Mouse (Mus musculus) frontal cortex, adult (tissue): Measurements from ENCODE around the gene Natd1.

Experiments used
- ATAC-seq: cut with Nextera tagmentation; 2 replicates; pipeline ENCODE4 v1.9.2; 2017; ENCODE audit warnings: mild to moderate bottlenecking, moderate library complexity, mixed read lengths; ENCODE audit not compliant: low TSS enrichment

The Natd1 gene

DNA sequence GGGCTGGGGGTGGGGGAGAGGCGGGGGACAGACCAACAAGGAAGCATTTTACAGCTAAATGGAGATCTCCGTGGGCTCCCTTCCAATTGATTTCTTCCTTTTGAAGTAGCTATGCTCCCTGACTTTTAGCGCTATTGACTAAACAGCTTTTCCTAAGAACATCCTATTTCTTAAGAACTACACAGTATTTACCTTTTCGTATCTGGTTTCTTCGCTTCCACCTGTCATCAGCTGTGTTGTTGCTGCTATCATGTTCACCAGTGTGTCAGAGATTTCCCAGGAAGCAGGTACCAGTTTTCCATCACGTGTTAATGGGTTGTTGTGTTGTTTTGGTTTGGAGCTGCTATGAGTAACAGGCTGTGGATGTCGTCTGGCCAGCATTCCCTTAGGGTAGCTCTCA is at the start of gene Natd1:
TSS of gene Natd1 (minus strand) at position 260 of the 400 bp plus-strand sequence.
- ATAC-seq: no peak

DNA sequence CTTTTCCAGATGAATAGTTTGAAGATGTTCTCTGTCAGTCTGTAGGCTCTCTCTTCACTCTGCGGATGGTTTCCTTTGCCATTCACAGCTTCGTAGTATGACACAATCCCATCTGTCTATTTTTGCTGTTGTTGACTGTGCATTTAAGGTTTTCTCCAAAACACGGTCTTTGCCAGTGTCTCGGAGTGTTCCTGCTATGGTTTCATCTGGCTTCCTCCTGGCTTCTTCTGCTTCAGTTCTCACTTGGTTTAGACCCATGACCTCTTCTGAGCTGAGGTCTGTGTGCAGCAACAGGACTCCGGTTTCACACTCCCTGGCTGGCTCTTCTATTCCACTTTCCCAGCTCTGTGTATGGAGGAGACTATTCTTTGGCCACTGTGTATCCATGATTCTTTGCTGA is 48.2 kb upstream of the Natd1 start:
- ATAC-seq: no peak

DNA sequence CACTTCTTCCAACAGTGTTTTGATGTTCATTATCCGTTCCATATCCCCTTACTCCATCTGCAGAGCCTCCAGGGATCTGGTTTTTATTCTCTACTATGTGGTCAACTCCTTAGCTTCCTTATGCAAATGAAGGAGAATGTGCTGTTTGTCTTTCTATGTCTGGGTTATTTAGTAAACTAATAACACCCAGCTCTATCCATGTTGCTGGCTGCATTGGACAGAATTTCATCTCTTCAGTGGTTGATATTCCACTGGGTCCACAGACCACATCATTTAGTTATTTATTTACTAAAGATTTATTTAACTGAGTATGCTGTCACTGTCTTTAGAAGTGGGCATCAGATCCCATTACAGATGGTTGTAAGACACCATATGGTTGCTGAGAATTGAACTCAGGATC is 46.6 kb upstream of the Natd1 start:
- no peak for ATAC-seq

DNA sequence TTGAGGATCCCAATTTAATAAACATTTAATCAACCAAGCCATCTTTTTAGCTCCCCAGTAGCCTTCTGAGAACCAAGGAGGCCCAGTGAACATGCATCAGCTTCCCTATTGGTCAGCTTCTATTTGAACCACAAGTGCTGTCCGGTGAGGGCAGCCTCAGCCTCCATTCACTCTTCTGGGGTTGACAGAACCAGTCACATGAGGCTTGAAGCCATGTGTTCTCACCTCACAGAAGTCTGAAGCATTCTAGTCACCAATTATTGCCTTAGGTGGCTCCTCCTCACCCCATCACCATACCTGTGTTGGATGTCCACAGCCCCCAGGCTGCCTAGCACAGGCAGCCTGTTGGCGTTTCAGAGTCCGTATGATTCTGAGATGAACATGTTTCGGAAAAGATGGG is 44.4 kb upstream of the Natd1 start:
- ATAC-seq: no peak

DNA sequence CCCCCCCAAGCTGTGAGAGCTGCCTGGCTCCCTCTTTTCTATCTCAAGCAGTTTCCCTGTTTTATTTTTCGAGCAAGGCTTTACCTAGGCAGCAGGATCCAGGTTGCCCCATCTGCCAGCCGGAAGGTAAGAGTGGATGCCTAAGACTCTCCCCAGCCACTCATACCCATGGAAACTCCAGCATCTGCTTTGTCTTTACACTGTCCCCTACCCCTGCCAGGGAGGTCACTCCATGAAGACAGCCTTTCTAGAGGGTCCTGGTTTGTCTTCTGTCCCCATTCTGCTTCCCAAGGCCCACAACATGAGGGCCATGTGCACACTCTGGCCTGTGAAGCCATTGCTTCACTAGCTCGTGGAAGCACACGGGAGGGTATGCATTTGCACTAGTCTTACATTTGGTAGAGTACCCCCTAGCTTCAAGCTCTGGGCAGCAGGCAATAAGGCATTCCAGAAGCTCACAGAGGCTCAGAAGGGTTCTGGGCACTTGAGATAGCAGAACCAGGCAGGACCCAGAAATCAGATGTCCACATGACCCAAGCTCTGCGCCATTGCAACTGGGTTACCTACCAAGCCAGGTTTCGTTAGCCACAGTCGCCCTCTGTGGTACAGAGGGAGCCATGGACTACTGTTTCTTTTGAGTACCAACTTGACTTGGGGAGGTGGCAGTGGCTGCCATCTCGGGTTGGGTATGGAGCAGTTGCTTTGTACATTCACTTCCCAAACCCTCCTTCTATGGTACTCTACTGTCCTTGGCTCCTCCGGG is 41.3 kb upstream of the Natd1 start:
- ATAC-seq: no peak

DNA sequence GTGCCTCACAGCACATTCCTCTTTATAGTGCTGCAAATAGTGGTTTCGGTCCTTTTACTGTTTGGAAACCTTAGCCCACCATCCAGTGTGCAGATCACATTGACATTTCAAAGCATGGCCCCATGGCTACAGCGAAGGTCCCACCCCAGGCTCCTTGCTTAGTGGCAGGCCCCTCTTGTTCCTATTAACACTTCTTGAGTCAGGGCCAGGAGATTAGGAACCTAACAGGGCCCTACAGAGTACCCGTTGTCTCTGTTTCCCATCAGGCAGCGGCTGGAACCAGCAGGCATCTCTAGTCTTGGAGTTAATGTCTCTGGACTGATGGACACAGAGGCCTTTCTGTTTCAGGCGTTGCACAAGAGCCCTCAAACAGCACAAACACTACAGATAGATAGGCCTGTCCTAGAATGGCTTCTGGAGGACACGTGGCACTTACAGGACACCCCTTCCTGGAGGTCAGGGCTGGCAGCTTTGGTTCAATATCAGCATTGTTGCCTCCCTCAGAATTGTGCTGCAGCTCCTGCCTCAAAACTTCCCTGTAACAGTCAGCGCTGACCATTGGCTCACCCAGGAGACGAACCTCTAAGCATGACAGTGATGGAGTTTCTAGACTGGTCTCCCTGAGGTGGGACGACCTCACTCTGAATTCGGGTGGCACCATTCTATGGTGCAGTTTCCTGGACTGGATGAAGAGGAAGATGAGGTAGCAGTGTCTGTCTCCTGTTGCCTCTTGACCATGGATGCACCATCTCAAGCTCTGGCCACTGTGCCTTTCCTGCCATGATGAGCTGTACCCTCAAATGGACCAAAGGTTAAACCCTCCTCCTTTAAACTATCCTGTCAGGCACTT is 39.9 kb upstream of the Natd1 start:
- 0 out of 2 replicates have a peak, but pooled peaks have one; percentile 6 for ATAC-seq

DNA sequence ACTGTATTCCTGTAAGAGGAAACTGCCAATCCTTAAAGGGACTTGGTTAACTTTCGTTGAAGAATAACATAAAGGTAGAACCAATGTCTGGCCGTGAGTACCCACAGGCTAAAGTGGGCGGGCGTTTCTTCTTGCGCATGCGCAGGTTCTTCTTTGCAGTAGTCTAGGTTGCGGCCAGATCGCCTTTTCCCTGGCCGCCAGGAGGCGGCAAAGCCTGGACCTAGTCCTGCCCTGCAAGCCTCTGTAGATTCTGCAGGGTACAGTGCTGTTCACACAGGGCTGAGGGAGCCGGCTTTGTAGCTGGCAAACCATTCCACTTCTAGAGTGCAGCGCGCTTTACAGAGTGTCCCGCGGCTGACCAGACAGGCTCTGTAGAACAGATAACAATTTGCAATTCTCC is 39.3 kb upstream of the Natd1 start:
- peak; percentile 95 for ATAC-seq

DNA sequence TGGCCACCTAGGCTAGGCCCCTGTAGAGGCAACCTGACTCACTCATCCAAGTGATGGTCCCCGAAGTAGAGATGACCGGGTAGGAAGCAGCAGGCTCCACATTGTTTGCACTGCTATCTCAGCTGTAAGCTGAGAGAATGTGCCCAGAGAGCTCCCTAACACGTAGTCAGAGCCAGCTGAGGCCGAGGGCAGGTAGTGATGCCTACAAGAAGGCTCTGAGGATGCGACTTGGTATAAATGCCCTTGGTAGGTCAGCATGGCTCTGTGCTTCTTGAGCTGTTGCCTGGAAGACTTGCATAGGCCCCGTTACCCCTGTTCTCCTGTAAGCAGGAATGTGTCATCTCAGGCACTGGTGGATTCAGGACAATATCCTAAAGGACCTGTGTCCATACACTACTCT is 38.4 kb upstream of the Natd1 start:
- no peak for ATAC-seq

DNA sequence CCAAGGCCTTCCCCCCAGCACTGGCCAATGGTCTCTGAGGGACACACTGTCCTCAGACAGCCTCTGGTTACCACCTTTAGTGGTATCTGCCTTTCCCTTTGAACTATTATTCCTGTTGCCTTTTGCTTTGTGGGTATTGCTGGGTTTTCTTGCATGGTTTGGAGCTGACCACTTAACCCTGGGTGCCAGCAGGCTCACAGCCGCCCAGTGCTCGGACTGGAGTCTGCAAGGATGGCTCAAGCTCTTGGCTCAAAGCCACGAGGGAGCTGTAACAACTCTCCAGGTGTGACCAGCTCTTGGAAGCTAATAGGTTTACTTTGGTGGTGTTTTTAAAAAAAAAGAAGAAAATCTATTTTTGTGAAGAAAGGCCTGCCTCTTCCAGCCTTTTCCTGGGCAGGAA is 37.8 kb upstream of the Natd1 start:
- no peak for ATAC-seq

DNA sequence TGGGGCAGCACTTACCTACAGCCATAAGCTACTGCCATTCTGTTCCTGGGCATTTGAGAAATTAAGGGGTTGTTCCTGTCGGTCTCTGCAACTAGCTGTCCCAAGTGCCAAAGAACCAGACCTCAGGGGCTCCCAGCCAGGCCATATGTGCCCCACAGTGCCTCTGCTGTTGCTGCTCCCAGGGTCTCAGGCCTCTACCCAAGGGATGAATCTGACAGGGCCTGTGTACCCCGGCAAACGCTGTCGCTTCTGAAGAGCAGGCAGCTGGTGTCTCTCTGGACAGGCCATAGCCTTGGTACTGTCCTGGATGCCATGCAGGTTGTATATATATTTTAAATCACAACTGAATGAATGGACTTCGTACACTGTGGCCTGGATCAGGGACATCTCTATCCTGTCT is 37.3 kb upstream of the Natd1 start:
- no peak for ATAC-seq

DNA sequence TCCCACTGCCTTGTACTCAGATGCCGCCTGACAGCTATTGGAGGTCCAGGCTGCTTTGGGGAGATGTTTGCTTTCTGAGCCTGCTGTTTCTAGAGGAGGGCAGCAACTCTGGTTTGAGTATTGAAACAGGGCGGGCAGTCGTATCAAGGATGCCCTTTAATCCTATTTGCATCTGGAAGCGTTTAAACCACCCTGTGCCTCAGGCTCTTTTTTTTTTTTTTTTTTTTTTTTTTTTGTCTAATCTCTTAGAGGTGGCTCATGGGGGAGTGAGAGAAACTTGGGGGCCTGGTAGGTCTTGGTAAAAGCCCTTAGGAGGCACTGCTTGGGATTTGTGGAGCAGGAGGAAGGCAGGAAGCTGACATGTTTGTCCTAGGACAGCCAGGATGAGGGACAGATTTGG is 30.5 kb upstream of the Natd1 start:
- ATAC-seq: no peak

DNA sequence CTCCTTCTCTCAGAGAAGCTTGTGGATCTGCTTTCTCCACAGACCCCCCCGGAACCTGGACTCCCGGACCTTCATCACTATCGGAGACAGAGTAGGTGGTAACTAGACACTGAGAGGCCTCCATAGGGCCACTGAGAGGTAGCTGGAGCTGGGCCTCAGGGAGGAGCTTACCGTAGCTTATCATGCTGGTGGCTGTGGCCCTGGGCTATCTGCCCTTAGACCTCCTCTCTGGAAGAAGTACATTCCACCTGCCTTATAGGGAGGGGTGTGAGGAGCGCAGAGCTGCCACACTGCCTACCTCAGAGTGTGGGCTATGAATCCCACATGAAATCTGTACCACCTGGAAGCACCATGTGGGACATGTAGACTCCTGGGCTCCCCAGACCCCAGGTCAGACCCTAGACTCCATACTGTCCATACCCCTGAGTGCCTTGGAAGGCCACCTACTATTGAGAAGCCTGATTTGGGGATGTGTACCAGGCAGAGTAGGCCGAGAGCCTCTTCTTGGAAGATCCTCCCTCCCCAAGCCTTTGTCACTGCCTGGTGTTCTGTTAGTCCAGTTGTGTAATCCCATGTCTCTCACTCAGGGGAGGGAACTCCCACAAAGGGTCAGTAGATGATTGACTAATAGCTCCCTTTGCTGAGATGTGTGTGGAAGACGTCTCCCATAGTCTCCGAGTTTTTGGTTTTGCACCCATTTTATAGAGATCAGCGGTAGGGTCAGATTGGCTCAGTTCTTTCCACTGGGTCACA is 27.9 kb upstream of the Natd1 start:
- no peak for ATAC-seq

DNA sequence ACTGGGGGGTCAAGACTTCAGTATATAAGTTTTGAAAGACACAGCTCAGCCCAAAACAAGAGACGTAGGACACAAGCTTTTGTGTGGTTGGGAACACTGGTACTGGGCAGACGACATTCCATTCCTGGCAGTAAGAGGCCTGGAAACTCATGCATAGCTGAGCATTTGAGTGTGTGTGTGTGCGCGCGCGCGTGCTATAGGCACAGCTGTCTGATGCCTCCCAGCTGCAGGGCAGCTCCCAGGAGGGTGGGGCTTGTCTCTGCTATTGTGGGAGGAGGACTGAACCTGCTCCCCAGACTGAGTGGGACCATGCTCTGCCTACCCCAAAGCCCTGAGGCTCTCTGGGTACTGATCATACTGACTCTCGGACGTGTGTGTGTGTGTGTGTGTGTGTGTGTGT is 26.8 kb upstream of the Natd1 start:
- no peak for ATAC-seq

DNA sequence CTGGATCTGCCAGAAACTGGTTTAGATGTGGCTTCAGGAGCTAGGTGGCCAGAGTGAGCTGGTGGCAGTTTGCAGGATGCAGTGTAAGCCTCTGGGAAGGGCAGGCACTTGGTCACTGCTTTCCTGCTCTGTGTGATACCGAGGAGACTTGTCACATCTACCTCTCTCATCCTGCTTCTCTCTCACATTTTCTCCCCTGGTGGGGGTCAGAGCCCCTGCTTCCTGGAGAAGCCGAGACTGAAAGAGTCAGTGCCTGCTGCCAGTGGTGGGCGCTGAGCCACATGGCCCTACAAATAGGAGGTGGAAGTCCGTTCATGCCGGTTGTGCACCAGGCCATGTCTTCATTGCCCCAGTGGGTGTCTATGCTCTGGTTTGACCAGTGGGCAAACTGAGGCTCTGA is 26.0 kb upstream of the Natd1 start:
- no peak for ATAC-seq

DNA sequence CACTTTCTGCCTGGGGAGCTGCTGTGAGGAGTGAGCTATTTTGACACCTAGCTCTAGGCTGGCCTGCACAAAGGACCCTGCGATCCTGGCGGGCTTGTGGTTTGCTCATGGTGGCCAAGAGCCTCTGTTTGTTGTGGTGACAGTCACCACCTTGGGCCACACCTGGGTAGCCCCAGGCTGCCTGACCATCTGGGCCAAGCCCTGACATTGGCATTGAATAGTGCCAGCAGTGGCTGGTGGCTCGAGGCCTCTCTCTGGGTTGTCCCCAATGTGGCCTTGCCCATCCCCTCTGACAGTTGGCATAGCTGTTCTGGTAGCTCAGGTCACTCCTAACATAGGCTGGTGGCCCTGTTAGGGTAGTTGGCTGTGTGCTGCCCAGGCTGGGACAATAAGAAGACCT is 24.9 kb upstream of the Natd1 start:
- ATAC-seq: no peak

DNA sequence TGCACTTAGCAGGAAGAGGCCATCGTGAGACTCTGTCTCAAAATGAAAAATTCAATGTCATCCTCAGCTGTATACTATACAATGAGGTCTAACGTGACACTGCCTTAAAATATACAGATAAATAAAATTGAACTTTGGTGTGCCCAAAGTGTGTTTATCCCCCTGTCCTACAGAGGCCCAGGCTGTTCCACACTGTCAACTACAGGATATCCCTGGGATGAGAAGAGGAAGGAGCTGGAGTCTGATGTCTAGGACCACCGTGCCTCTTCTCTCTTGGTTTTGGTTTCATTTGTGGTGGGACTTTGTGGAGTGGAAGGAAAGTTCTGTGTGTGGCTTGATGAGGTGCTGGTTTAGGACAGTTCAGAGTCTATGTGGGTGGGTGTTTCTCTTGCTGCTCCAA is 23.1 kb upstream of the Natd1 start:
- no peak for ATAC-seq

DNA sequence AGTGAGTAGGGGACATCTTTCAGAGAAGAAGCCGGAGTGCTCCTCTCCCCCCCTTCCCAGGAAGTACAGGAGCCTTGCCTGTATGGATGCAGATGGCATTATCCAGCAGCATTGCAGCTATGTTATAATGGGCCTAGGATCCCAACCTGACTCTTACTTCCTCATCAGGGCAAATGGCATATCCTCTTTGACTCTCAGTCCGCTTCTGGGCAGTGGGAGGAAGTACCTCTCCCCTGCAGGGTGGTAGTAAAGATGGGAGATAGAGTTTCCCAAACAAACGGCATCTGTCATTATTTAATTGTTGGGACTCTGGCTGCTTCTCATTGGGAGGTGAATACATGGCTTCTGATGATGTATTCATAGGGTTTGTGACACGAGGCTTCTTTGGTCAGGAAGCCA is 21.4 kb upstream of the Natd1 start:
- no peak for ATAC-seq

DNA sequence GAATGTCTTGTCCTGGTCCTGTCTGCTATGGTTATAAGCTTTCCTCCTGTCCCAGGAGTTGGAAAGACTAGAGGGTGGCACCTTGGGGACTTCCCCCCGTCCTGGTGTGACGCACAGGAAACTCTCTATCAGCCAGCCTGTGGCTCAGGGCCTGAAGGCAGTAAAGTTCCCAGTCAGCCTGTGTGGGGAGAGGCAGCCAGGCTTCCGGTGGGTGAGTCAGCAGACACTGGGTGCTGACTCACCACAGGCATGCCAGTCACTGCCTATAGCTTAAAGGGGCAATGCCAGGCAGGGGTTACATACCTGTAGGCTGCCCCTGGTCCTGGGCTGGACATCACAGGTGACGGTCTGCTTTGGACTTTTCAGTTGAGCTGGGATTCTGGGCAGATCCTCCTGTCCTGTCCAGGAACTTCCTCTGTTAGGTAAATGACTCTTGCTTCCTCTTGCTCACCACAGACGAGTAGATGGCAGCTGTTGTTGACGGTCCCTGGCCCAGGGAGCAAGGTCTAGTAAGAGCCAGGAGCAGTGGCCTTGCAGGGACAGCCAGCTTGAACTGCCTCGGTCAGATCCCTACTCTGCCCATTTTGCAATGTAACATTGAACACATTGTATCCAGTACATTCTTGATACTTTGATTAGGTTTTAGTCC is 20.9 kb upstream of the Natd1 start:
- peak; percentile 76 for ATAC-seq

DNA sequence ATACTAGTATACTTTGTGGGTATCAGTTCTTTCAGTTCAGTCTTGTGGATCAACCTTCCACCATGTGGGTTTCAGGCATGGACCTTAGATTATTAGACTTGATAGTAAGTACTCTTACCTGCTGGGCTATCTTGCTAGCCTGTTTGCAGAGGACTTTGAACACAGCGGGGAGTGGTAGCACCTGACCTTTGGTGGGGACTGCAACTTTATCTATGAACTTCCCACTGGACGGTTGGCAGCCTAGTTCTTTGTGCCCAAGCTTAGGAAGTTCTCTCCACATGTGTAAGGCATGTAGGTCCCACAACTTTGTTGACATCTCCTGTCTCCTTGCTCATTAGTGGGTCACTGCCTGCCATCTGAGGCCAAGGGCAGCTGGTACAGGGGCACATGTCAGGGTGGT is 20.2 kb upstream of the Natd1 start:
- ATAC-seq: no peak

DNA sequence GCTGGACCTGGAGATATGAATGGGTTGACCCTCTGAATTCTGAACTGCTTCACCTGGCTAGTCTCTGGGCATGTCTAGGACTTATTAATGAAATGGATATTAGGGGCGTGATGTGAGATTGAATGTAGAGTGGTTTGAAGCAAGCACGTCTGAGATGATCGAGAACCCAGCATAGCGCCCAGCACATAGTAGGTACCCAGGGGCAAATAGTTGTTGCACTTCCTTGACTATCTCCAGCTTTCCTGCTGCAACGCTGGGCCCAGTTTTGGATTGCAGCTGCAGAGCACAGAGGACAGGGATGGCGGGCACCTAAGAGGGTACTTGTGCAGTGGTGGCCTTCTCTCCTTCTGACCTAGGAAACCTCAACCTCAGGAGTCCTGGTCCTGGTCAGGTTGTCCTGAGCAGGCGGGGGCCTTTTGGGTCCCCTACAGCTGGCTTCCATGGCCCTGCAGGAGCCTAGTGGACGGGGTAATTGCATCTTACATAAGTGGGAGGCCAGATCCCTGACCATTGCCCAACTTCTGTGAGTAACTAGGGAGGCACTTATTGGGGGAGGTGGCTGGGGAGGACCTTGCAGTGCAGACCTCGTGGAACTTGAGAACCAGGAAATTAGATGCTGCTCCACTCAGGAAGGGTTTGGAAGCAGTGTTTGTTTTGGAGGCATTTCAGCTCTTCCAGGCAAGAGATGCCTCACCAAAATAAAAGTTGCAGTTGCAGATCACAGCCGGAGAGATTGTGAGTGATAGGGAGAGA is 18.8 kb upstream of the Natd1 start:
- no peak for ATAC-seq

DNA sequence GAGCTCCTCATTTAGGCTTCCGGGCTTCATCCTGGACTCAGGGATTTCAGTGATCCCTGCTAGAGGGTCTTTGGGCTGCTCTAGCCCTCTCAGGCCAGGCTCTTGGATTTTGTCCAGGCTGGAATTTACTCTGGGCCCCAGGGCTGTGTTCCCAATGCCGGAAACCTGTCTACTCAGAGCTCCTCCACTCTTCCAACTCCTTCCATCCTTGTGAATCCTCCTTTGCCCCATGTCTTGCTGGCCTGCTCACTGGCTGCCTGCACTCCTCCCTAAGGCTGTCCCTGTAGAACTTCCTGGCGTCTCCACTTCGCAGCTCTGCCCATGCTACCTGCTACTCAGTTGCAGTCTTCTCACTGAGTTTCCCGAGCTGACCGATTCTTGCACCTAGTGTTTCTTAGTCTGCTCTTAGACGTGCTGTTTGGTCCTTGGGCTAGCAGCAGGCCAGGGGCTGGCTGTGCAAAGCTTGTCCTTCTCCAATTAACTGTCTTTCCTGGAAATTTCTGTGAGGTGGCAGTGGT is 18.0 kb upstream of the Natd1 start:
- 0 out of 2 replicates have a peak, but pooled peaks have one; percentile 5 for ATAC-seq
